Mouse (Mus musculus) limb, embryonic 11.5 days (tissue): ENCODE data around the gene Olfr1418. TPM values are rescaled to one million over a fixed set of nuclear protein-coding genes. Genes with fewer than 3 reads are reported as not detected.

ENCODE experiments used
- ATAC-seq: fragments of 200-750 bp; cut with Nextera tagmentation; 2 replicates; pipeline ENCODE4 v1.8.0; 2017; ENCODE audit warnings: low read depth; ENCODE audit not compliant: insufficient number of reproducible peaks, low FRiP score, low TSS enrichment
- DNase-seq: peaks from one replicate; pipeline ENCODE4 v3.0.0-alpha.2; 2015; ENCODE audit warnings: low spot score
- H3K27ac ChIP-seq: fragments of 300-500 bp; sonication (generic); replicated peaks from 2 replicates; pipeline ENCODE4 v1.5.1; 2014; ENCODE audit warnings: low read depth, mild to moderate bottlenecking, low read length
- H3K27me3 ChIP-seq: fragments of 300-500 bp; sonication (generic); 2 replicates; pipeline ENCODE4 v1.6.1; 2014; ENCODE audit warnings: mild to moderate bottlenecking, low read length, mixed read lengths; ENCODE audit not compliant: control insufficient read depth, insufficient read depth
- H3K36me3 ChIP-seq: fragments of 300-500 bp; sonication (generic); 2 replicates; pipeline ENCODE4 v1.6.1; 2014; ENCODE audit warnings: mild to moderate bottlenecking, low read length, moderate library complexity, mixed read lengths; ENCODE audit not compliant: control insufficient read depth, insufficient read depth
- H3K4me1 ChIP-seq: fragments of 300-500 bp; sonication (generic); 2 replicates; pipeline ENCODE4 v1.6.1; 2014; ENCODE audit warnings: low read length, mixed read lengths; ENCODE audit not compliant: control insufficient read depth, insufficient read depth
- H3K4me2 ChIP-seq: fragments of 300-500 bp; sonication (generic); 2 replicates; pipeline ENCODE4 v1.6.1; 2014; ENCODE audit warnings: low read depth, mild to moderate bottlenecking, moderate library complexity; ENCODE audit not compliant: severe bottlenecking
- H3K4me3 ChIP-seq: fragments of 300-500 bp; sonication (generic); 2 replicates; pipeline ENCODE4 v1.5.1; 2014; ENCODE audit warnings: low read depth, low read length
- H3K9ac ChIP-seq: fragments of 300-500 bp; sonication (generic); 2 replicates; pipeline ENCODE4 v1.6.1; 2014; ENCODE audit warnings: mild to moderate bottlenecking, low read length
- H3K9me3 ChIP-seq: fragments of 300-500 bp; sonication (generic); 2 replicates; pipeline ENCODE4 v1.6.1; 2016; ENCODE audit warnings: low read length; ENCODE audit not compliant: control insufficient read depth
- WGBS: fragments of 180-500 bp; shearing (Covaris S2); extraction: QIAGEN DNeasy Blood & Tissue Kit; methylation state at CpG from one replicate; pipeline ENCODE4 v1.1.7; 2014; 5-methylcytosine and 5-hydroxymethylcytosine counted together
- polyA plus RNA-seq: library from polyadenylated mRNA; unstranded; fragments of >200 nt; fragmentation: Nextera tagmentation; extraction: Ambion mirVana; gene quantifications from 2 replicates; pipeline ENCODE4 v1.2.1, GENCODE M21; 2014

Gene Olfr1418
- polyA plus RNA-seq, 1 experiment from 2014 or later = not detected

DNA sequence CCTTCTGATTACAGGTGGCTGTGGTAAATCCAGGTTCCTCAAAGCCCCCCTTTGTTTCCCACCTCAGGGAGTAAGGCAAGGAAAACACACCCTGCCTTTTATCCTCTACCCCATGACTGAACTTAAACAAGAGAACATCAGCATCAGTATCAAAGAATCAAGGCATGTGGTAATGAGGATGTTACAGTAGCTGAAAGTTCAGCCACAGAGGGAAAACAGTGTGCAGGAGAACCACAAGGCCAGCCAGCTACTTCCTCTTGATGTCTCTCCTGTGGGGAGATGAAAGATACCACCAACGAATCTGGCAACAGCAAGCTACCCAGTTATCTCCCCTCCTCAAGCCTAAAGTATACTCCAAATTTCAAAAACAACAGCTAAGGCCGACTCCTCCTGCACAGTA, 53.6 kb downstream of the Olfr1418 start:
- no peak overlapping the region for H3K4me2 ChIP-seq
- no peaks in the 10 kb centered on the region for H3K27me3 ChIP-seq
- H3K4me1 ChIP-seq = no peaks in the 10 kb centered on the region
- no peaks in the 10 kb centered on the region for H3K36me3 ChIP-seq
- no peak for DNase-seq
- H3K9me3 ChIP-seq = no peaks in the 10 kb centered on the region
- H3K9ac ChIP-seq = no peak overlapping the region
- WGBS = 68% methylated on average over 2 of the region's 2 CpGs
- no peak for ATAC-seq
- no peak overlapping the region for H3K27ac ChIP-seq
- H3K4me3 ChIP-seq = no peak overlapping the region

DNA sequence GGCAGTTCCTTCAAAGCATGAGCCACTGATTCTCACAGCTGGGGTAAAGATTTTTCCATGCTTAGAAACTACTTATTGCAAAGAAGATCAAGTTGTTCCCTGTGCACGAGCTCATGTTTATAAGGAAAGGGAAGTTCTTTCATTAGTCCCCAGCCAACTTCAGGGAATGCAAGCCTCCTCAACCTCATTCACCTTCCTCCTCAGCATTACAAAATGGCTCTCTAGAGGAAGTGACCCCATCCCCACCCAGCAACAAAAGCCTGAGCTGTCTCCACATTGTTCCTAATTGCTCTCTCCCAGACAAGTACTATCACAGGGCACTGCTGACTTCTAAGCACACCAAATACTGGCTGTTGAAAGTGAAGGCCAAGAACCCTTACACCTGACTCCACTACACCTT, 56.4 kb downstream of the Olfr1418 start:
- H3K9ac ChIP-seq = no peak overlapping the region
- ATAC-seq (no peak), DNase-seq (no peak)
- H3K36me3 ChIP-seq = no peaks in the 10 kb centered on the region
- H3K4me1 ChIP-seq = no peaks in the 10 kb centered on the region
- H3K9me3 ChIP-seq = no peaks in the 10 kb centered on the region
- no peak overlapping the region for H3K4me2 ChIP-seq
- no peak overlapping the region for H3K4me3 ChIP-seq
- 79% methylated on average over 1 of the region's 1 CpGs for WGBS
- no peak overlapping the region for H3K27ac ChIP-seq
- no peaks in the 10 kb centered on the region for H3K27me3 ChIP-seq

Other genes with a start within 250 kb of the Olfr1418 start
- 0.36 TPM in 1 of 2 replicates, not detected in the other for gene Ms4a2, start 237.3 kb downstream of the Olfr1418 start, polyA plus RNA-seq
- gene Ms4a3, start 220.2 kb downstream of the Olfr1418 start, polyA plus RNA-seq = 0.40 TPM in 1 of 2 replicates, not detected in the other
- not detected in 2 replicates for gene Oosp2, start 200.5 kb downstream of the Olfr1418 start, polyA plus RNA-seq
- not detected in 2 replicates for gene Oosp1, start 169.9 kb downstream of the Olfr1418 start, polyA plus RNA-seq
- gene Oosp3, start 164.0 kb downstream of the Olfr1418 start, polyA plus RNA-seq = not detected in 2 replicates
- gene Gif, start 113.5 kb downstream of the Olfr1418 start, polyA plus RNA-seq = not detected in 2 replicates
- gene Mrpl16, start 90.7 kb downstream of the Olfr1418 start, polyA plus RNA-seq = 54.5 and 55.1 TPM in 2 replicates
- 6.8 and 8.4 TPM in 2 replicates for gene Stx3, start 41.7 kb downstream of the Olfr1418 start, polyA plus RNA-seq
- gene Olfr1417, start 21.8 kb downstream of the Olfr1418 start, polyA plus RNA-seq = not detected in 2 replicates
- gene Olfr1419, start 14.0 kb upstream of the Olfr1418 start, polyA plus RNA-seq = not detected in 2 replicates
- gene Olfr1420, start 25.5 kb upstream of the Olfr1418 start, polyA plus RNA-seq = not detected in 2 replicates
- 25.0 and 25.6 TPM in 2 replicates for gene Patl1, start 51.3 kb upstream of the Olfr1418 start, polyA plus RNA-seq
- gene Osbp, start 104.9 kb upstream of the Olfr1418 start, polyA plus RNA-seq = 6.1 and 7.2 TPM in 2 replicates
- gene Olfr1423, start 180.3 kb upstream of the Olfr1418 start, polyA plus RNA-seq = not detected in 2 replicates
- not detected in 2 replicates for gene Olfr1424, start 201.6 kb upstream of the Olfr1418 start, polyA plus RNA-seq
- gene Olfr1425, start 216.7 kb upstream of the Olfr1418 start, polyA plus RNA-seq = not detected in 2 replicates
- not detected in 2 replicates for gene Olfr1426, start 230.9 kb upstream of the Olfr1418 start, polyA plus RNA-seq
- not detected in 2 replicates for gene Olfr1427, start 242.3 kb upstream of the Olfr1418 start, polyA plus RNA-seq